28 mouse cellular contexts compared by ENCODE assay signal in genomic region chr15:88603091-88603732, GRCm38 (mm10). TPM values are rescaled to one million over a fixed set of nuclear protein-coding genes. Genes with fewer than 3 reads are reported as not detected.
DNase-seq lines count a peak whose midpoint lies in the region; ATAC-seq and TF ChIP-seq lines count a peak whose summit lies in the region.
"Had no signal": no experiment of that assay in that cellular context is flagged by ENCODE, and none has a peak within 500 bp of the region (broad histone marks: within the 10 kb centered on the region; RNA-seq: fewer than 3 reads in every experiment).

No protein-coding gene starts in this region.

- no peak overlapping the region for H3K9ac ChIP-seq in embryonic facial prominence, embryonic 12.5 days
- no peak overlapping the region for H3K9ac ChIP-seq in forebrain, postnatal 0 days

- TF ChIP-seq CTCF in testis, adult 2 months (IDR thresholded peaks at IDR 0.05; ENCODE audit: control insufficient read depth, insufficient read depth, insufficient replicate concordance, low read depth, low read length) = no peak
- TF ChIP-seq CTCF in forebrain, postnatal 0 days (IDR thresholded peaks at IDR 0.05; ENCODE audit: low read depth) = no peak

- H3K9me3 ChIP-seq in embryonic facial prominence, embryonic 12.5 days = no peaks in the 10 kb centered on the region
- H3K9me3 ChIP-seq in embryonic facial prominence, embryonic 10.5 days = no peaks in the 10 kb centered on the region
- H3K9me3 ChIP-seq in forebrain, postnatal 0 days (ENCODE audit: low read length) = 0 out of 2 replicates have a peak, but pooled peaks cover 3% of the 10 kb centered on the region
- H3K9me3 ChIP-seq: hindbrain, embryonic 10.5 days had no signal

- DNase-seq in embryonic facial prominence, embryonic 10.5 days (ENCODE audit: low spot score) = no peak
- no peak for DNase-seq in testis, postnatal 14 days (ENCODE audit: low spot score)
- peak; percentile 79 to 84 for DNase-seq in cerebellum, postnatal 25 days
- no peak for DNase-seq in thymus, postnatal 14 days
- no peak for DNase-seq in forebrain, postnatal 0 days
- DNase-seq in layer of hippocampus, adult 8-10 months (ENCODE audit: low spot score in 2 of 2) = no peak
- DNase-seq: adrenal gland, postnatal 14 days; gastrocnemius, postnatal 36 days; kidney, adult 18-20 months; kidney, postnatal 10 days; layer of hippocampus, postnatal 36 days; liver; thymus, adult 18-20 months had no signal

- 66% methylated on average over 9 of the region's 9 CpGs for WGBS in embryonic facial prominence, embryonic 12.5 days
- 79% methylated on average over 9 of the region's 9 CpGs for WGBS in embryonic facial prominence, embryonic 10.5 days
- WGBS in forebrain, postnatal 0 days = 69% methylated on average over 9 of the region's 9 CpGs

- H3K4me2 ChIP-seq in embryonic facial prominence, embryonic 12.5 days (replicated peaks) = no peak overlapping the region
- H3K4me2 ChIP-seq in forebrain, postnatal 0 days (ENCODE audit: low read depth) = no peak overlapping the region

- H3K36me3 ChIP-seq in embryonic facial prominence, embryonic 12.5 days = no peaks in the 10 kb centered on the region
- no peaks in the 10 kb centered on the region for H3K36me3 ChIP-seq in embryonic facial prominence, embryonic 10.5 days (replicated peaks)
- no peaks in the 10 kb centered on the region for H3K36me3 ChIP-seq in testis, adult 2 months (ENCODE audit: control insufficient read depth, insufficient read depth, low read length)
- H3K36me3 ChIP-seq in forebrain, postnatal 0 days (ENCODE audit: insufficient read depth) = no peaks in the 10 kb centered on the region
- H3K36me3 ChIP-seq: hindbrain, embryonic 10.5 days had no signal

- H3K27me3 ChIP-seq in embryonic facial prominence, embryonic 12.5 days = no peaks in the 10 kb centered on the region
- H3K27me3 ChIP-seq in embryonic facial prominence, embryonic 10.5 days (replicated peaks; ENCODE audit: low read depth, poor library complexity, severe bottlenecking) = no peaks in the 10 kb centered on the region
- no peaks in the 10 kb centered on the region for H3K27me3 ChIP-seq in testis, adult 2 months (ENCODE audit: control insufficient read depth, insufficient read depth, low read length)
- H3K27me3 ChIP-seq in forebrain, postnatal 0 days (ENCODE audit: insufficient read depth, low read length) = no peaks in the 10 kb centered on the region

- H3K27ac ChIP-seq in embryonic facial prominence, embryonic 12.5 days = 0 out of 2 replicates have a peak overlapping the region, but pooled peaks have one; percentile 20
- no peak overlapping the region for H3K27ac ChIP-seq in embryonic facial prominence, embryonic 10.5 days (replicated peaks)
- H3K27ac ChIP-seq in testis, adult 2 months (ENCODE audit: control insufficient read depth, insufficient read depth, low read depth, low read length) = no peak overlapping the region
- no peak overlapping the region for H3K27ac ChIP-seq in forebrain, postnatal 0 days (ENCODE audit: low read depth, low read length)
- H3K27ac ChIP-seq: hindbrain, embryonic 10.5 days had no signal

- no peak overlapping the region for H3K4me3 ChIP-seq in embryonic facial prominence, embryonic 12.5 days
- no peak overlapping the region for H3K4me3 ChIP-seq in embryonic facial prominence, embryonic 10.5 days
- peak overlapping the region; percentile 66 for H3K4me3 ChIP-seq in testis, adult 2 months (ENCODE audit: control insufficient read depth, low read depth, low read length)
- no peak overlapping the region for H3K4me3 ChIP-seq in forebrain, postnatal 0 days (ENCODE audit: low read depth, low read length)
- H3K4me3 ChIP-seq: erythroblast, embryonic 14.5 days; hindbrain, embryonic 10.5 days had no signal

- TF ChIP-seq POLR2A in testis, adult 2 months (IDR thresholded peaks at IDR 0.05; ENCODE audit: control insufficient read depth, low read depth, low read length) = no peak

- ATAC-seq in embryonic facial prominence, embryonic 12.5 days (ENCODE audit: insufficient number of reproducible peaks, insufficient read depth, low FRiP score, low TSS enrichment) = no peak
- no peak for ATAC-seq in forebrain, postnatal 0 days
- ATAC-seq: CD4-positive, CD25-positive, alpha-beta regulatory T cell, adult 4 months; forebrain, embryonic 14.5 days; lung, postnatal 0 days; Patski had no signal

- no peaks in the 10 kb centered on the region for H3K4me1 ChIP-seq in embryonic facial prominence, embryonic 12.5 days
- no peaks in the 10 kb centered on the region; the same call in 1 of the 2 replicates for H3K4me1 ChIP-seq in embryonic facial prominence, embryonic 10.5 days
- no peaks in the 10 kb centered on the region for H3K4me1 ChIP-seq in testis, adult 2 months (ENCODE audit: control insufficient read depth, insufficient read depth, low read length)
- H3K4me1 ChIP-seq in forebrain, postnatal 0 days (ENCODE audit: insufficient read depth) = no peaks in the 10 kb centered on the region
- H3K4me1 ChIP-seq: hindbrain, embryonic 10.5 days had no signal

RNA-seq across cellular contexts. Expression of gene Zdhhc25, which starts 3.1 kb away (rescaled TPM):
- not detected in 2 replicates for polyA plus RNA-seq in embryonic facial prominence, embryonic 12.5 days (2016; fragmentation: Nextera tagmentation; extraction: Ambion mirVana)
- not detected in 2 replicates for polyA plus RNA-seq in embryonic facial prominence, embryonic 10.5 days (2016; fragmentation: Nextera tagmentation; extraction: Ambion mirVana)
- 235 and 241 TPM in 2 replicates for polyA plus RNA-seq in testis, adult 2 months (2012; rRNA removed)
- not detected in 2 replicates for total RNA-seq in forebrain, postnatal 0 days (2014; rRNA removed)
- polyA plus RNA-seq in forebrain, postnatal 0 days (2015; fragmentation: Nextera tagmentation; extraction: Ambion mirVana) = not detected in 2 replicates
- total RNA-seq in layer of hippocampus, adult 8-10 months (2022) = not detected
- total RNA-seq: adrenal gland, postnatal 14 days; ES-E14; gastrocnemius, postnatal 36 days; layer of hippocampus, adult 18-20 months; layer of hippocampus, postnatal 36 days; left cerebral cortex, postnatal 36 days had no signal
- polyA plus RNA-seq: CD4-positive, CD25-positive, alpha-beta regulatory T cell, adult 4 months; erythroblast, embryonic 14.5 days; forebrain, embryonic 14.5 days; heart, postnatal 0 days; hindbrain, embryonic 10.5 days; liver, embryonic 16.5 days; lung, postnatal 0 days; neural tube, embryonic 11.5 days; Patski; small intestine, adult 2 months had no signal

Comparison
In these comparisons a context has a peak if more than half of its experiments do, and no peak if none do; other contexts are left out.
1. DNase-seq: peak in cerebellum, postnatal 25 days (2 of 2); none in embryonic facial prominence, embryonic 10.5 days (single experiment), testis, postnatal 14 days (single experiment), thymus, postnatal 14 days (single experiment), forebrain, postnatal 0 days (single experiment) and layer of hippocampus, adult 8-10 months (0 of 2).
2. RNA of gene Zdhhc25, which starts 3.1 kb away (polyA plus RNA-seq): 235 to 241 TPM in testis, adult 2 months; not detected in embryonic facial prominence, embryonic 12.5 days, not detected in embryonic facial prominence, embryonic 10.5 days and not detected in forebrain, postnatal 0 days; every median in the first group is over 100 times any median in the second.